Mouse (Mus musculus): ENCODE data around the gene Bcas1. TPM values are rescaled to one million over a fixed set of nuclear protein-coding genes. Genes with fewer than 3 reads are reported as not detected.

The Bcas1 gene
- polyA plus RNA-seq, 1 experiment: 0.02 TPM

DNA sequence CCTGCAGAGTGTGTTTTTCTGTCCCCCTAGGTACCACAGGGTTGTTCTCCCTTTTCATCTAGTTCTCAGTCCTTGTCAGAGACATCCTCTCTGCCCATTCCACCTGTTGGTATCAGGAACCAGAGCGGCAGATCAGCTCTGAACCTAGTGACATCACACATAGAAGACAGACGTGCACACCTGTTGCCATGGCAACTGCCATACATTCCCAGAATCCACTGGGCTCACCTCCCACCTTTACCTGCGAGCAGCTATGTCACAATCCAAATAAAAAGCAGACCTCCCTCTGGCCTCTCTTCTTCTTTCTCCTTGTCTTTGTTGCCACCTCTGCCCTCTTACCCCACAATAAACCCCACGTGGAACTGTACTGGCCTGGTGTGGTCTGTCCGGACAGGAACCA lies 42.9 kb upstream of the Bcas1 start:
- Histone ChIP-seq H3ac (ENCODE audit: control insufficient read depth, insufficient read length) (no peak overlapping the region), H3K36me3 (ENCODE audit: control insufficient read depth, insufficient read depth) (no peaks in the 10 kb centered on the region), H3K4me2 (ENCODE audit: low read depth) (peak overlapping the region; percentile 51), H3K79me2 (ENCODE audit: control insufficient read depth, insufficient read depth) (no peaks in the 10 kb centered on the region), H3K27me3 (ENCODE audit: control insufficient read depth, insufficient read depth, insufficient read length) (no peaks in the 10 kb centered on the region), H3K4me3 (no peak overlapping the region)
- TF ChIP-seq REST (IDR thresholded peaks at IDR 0.05; ENCODE audit: insufficient read depth, insufficient read length) (no peak), MYOD1 (IDR thresholded peaks at IDR 0.05; ENCODE audit: control insufficient read depth in 1 of 3, insufficient read length in 2 of 3, low read depth in 2 of 3) (no peak), CEBPB (IDR thresholded peaks at IDR 0.05; ENCODE audit: insufficient read depth, poor library complexity, severe bottlenecking) (no peak), POLR2AphosphoS2 (IDR thresholded peaks at IDR 0.05; ENCODE audit: insufficient read length, low read depth) (no peak), SRF (IDR thresholded peaks at IDR 0.05; ENCODE audit: control insufficient read depth, insufficient read length, low read depth) (no peak), E2F4 (IDR thresholded peaks at IDR 0.05; ENCODE audit: insufficient read depth) (no peak), MAX (IDR thresholded peaks at IDR 0.05; ENCODE audit: low read depth) (no peak), USF1 (IDR thresholded peaks at IDR 0.05; ENCODE audit: low read depth) (no peak), POLR2A (IDR thresholded peaks at IDR 0.05; ENCODE audit: insufficient read length, low read depth) (no peak), TCF3 (IDR thresholded peaks at IDR 0.05; ENCODE audit: insufficient read length, low read depth) (no peak)

DNA sequence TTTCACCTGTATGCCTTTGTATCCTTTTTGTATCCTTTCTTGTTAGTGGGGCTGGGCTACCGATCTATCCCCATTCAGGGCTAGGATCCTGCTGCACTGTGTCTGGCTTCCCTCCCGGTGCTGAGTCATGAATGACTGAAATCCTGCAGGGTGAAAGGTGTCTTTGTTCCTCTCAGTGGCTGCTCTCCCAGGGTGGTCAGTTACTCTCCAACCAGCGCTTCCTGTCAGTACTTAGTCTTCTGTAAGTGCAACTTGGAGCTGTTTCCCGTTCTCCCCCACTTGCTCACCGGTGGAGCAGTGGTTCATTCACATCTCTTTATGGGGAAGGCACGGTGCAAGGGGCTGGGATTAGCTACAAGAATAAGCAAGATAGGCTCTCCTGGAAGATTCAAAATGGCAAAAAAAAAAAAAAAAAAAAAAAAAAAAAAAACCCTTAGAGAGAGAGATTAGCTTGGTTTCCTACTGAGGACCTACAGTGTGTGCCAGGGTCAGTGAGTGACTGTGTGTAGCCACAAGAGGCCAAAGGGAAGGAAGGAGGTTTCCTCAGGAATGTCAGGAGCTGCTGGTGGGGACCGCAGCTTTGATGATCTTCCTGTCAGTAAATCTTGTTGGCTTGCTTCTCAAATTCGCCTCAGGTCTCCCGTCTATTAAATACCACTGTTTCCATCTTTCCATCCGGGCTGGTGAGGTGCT lies 42.1 kb upstream of the Bcas1 start:
- Histone ChIP-seq H3K27me3 (ENCODE audit: control insufficient read depth, insufficient read depth, insufficient read length) (no peaks in the 10 kb centered on the region), H3K79me2 (ENCODE audit: control insufficient read depth, insufficient read depth) (no peaks in the 10 kb centered on the region), H3ac (ENCODE audit: control insufficient read depth, insufficient read length) (no peak overlapping the region), H3K36me3 (ENCODE audit: control insufficient read depth, insufficient read depth) (no peaks in the 10 kb centered on the region), H3K4me3 (no peak overlapping the region), H3K4me2 (ENCODE audit: low read depth) (peak overlapping the region; percentile 51)
- TF ChIP-seq REST (IDR thresholded peaks at IDR 0.05; ENCODE audit: insufficient read depth, insufficient read length) (no peak), MYOD1 (IDR thresholded peaks at IDR 0.05; ENCODE audit: control insufficient read depth in 1 of 3, insufficient read length in 2 of 3, low read depth in 2 of 3) (no peak)

DNA sequence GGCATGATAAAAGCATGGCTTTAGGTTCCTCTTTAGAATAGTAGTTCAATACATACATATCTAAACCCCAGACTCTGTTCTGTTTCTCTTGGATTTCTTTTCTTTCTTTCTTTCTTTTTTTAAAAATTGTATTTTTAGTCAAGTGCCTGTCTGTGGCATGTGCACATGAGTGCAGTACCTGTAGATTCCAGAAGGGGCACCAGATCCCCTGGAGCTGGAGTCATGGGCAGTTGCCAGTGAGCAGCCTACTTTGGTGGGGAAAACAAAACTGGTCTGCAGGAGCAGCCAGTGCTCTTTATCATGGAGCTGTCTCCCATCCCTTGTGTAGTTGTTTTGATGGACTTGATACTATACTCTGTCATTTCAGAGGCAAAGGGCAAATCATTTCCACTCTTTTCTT lies 40.4 kb upstream of the Bcas1 start:
- peaks cover 4% of the 10 kb centered on the region for H3K27me3 ChIP-seq (ENCODE audit: control insufficient read depth, insufficient read depth, insufficient read length)
- no peak for TF ChIP-seq TCF12 (IDR thresholded peaks at IDR 0.05; ENCODE audit: insufficient read depth, poor library complexity, severe bottlenecking)
- no peak for TF ChIP-seq MYOD1 (IDR thresholded peaks at IDR 0.05; ENCODE audit: control insufficient read depth in 1 of 3, insufficient read length in 2 of 3, low read depth in 2 of 3)
- TF ChIP-seq CEBPB (IDR thresholded peaks at IDR 0.05; ENCODE audit: insufficient read depth, poor library complexity, severe bottlenecking): no peak
- no peak for TF ChIP-seq POLR2AphosphoS2 (IDR thresholded peaks at IDR 0.05; ENCODE audit: insufficient read length, low read depth)
- no peak for TF ChIP-seq REST (IDR thresholded peaks at IDR 0.05; ENCODE audit: insufficient read depth, insufficient read length)
- no peak for TF ChIP-seq TCF3 (IDR thresholded peaks at IDR 0.05; ENCODE audit: insufficient read length, low read depth)
- TF ChIP-seq E2F4 (IDR thresholded peaks at IDR 0.05; ENCODE audit: insufficient read depth): no peak
- TF ChIP-seq POLR2A (IDR thresholded peaks at IDR 0.05; ENCODE audit: insufficient read length, low read depth): no peak
- TF ChIP-seq SRF (IDR thresholded peaks at IDR 0.05; ENCODE audit: control insufficient read depth, insufficient read length, low read depth): no peak
- no peak for TF ChIP-seq USF1 (IDR thresholded peaks at IDR 0.05; ENCODE audit: low read depth)
- TF ChIP-seq MAX (IDR thresholded peaks at IDR 0.05; ENCODE audit: low read depth): no peak
- TF ChIP-seq MYOG (IDR thresholded peaks at IDR 0.05; ENCODE audit: control insufficient read depth in 1 of 3, insufficient read depth in 1 of 3, insufficient read length in 2 of 3, low read depth in 2 of 3): no peak

DNA sequence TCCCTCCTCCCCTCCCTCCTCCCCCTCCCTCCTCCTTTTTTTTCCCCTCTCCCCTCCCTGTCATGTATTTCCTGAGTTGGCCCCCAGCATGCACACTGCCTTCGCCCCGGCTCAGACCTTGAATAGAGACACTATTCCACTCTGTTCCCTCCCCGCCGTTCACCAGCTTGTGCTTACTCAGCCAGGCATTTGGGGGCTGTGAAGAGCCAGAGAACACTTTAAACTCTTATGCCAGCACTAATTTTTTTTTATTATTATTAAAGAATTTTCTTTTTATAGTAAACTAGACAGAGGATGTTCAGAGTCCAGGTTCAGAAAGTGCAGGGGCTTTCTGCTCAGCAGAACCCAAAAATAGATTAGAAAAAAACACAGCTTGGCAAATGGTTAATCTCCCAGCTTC lies 37.2 kb upstream of the Bcas1 start:
- TF ChIP-seq TCF3 (IDR thresholded peaks at IDR 0.05; ENCODE audit: insufficient read length, low read depth) (no peak), MYOG (IDR thresholded peaks at IDR 0.05; ENCODE audit: control insufficient read depth in 1 of 3, insufficient read depth in 1 of 3, insufficient read length in 2 of 3, low read depth in 2 of 3) (no peak), POLR2A (IDR thresholded peaks at IDR 0.05; ENCODE audit: insufficient read length, low read depth) (no peak), USF1 (IDR thresholded peaks at IDR 0.05; ENCODE audit: low read depth) (no peak), E2F4 (IDR thresholded peaks at IDR 0.05; ENCODE audit: insufficient read depth) (no peak)
- no peak overlapping the region for H3K4me2 ChIP-seq (ENCODE audit: low read depth)
- H3K79me2 ChIP-seq (ENCODE audit: control insufficient read depth, insufficient read depth): no peaks in the 10 kb centered on the region
- peaks cover 6% of the 10 kb centered on the region for H3K27me3 ChIP-seq (ENCODE audit: control insufficient read depth, insufficient read depth, insufficient read length)
- no peaks in the 10 kb centered on the region for H3K36me3 ChIP-seq (ENCODE audit: control insufficient read depth, insufficient read depth)
- no peak overlapping the region for H3ac ChIP-seq (ENCODE audit: control insufficient read depth, insufficient read length)
- no peak overlapping the region for H3K4me3 ChIP-seq

More for the DNA sequence above, 40.4 kb upstream of the Bcas1 start:
- no peak overlapping the region for H3K4me2 ChIP-seq (ENCODE audit: low read depth)
- no peak overlapping the region for H3ac ChIP-seq (ENCODE audit: control insufficient read depth, insufficient read length)
- H3K4me3 ChIP-seq: no peak overlapping the region
- H3K79me2 ChIP-seq (ENCODE audit: control insufficient read depth, insufficient read depth): no peaks in the 10 kb centered on the region
- no peaks in the 10 kb centered on the region for H3K36me3 ChIP-seq (ENCODE audit: control insufficient read depth, insufficient read depth)

DNA sequence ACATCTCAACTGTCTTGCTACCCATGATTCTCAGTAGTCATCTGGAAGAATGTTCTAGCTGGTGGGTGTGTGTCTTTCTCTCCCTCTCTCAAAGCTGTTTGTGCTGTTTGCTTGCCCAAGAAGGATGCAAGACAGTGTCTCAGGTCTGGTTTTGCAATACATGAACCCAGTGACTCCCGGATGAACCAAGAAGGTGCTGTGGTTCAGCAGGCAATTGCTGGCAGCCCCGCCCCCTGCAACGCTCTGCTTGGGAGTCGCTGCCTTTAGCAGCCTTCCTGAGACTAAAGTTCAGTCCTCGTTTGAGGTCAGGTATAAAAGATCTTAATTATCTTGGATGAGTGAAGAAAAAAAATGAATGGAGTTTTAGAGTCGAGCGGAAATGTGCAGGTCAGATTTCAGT lies 34.0 kb upstream of the Bcas1 start:
- Histone ChIP-seq H3ac (ENCODE audit: control insufficient read depth, insufficient read length) (no peak overlapping the region), H3K4me3 (no peak overlapping the region), H3K36me3 (ENCODE audit: control insufficient read depth, insufficient read depth) (no peaks in the 10 kb centered on the region), H3K79me2 (ENCODE audit: control insufficient read depth, insufficient read depth) (no peaks in the 10 kb centered on the region), H3K27me3 (ENCODE audit: control insufficient read depth, insufficient read depth, insufficient read length) (peaks cover 20% of the 10 kb centered on the region), H3K4me2 (ENCODE audit: low read depth) (no peak overlapping the region)
- TF ChIP-seq POLR2A (IDR thresholded peaks at IDR 0.05; ENCODE audit: insufficient read length, low read depth): no peak
- TF ChIP-seq MYOD1 (IDR thresholded peaks at IDR 0.05; ENCODE audit: control insufficient read depth in 1 of 3, insufficient read length in 2 of 3, low read depth in 2 of 3): no peak
- no peak for TF ChIP-seq TCF12 (IDR thresholded peaks at IDR 0.05; ENCODE audit: insufficient read depth, poor library complexity, severe bottlenecking)
- no peak for TF ChIP-seq E2F4 (IDR thresholded peaks at IDR 0.05; ENCODE audit: insufficient read depth)
- no peak for TF ChIP-seq MAX (IDR thresholded peaks at IDR 0.05; ENCODE audit: low read depth)
- TF ChIP-seq MYOG (IDR thresholded peaks at IDR 0.05; ENCODE audit: control insufficient read depth in 1 of 3, insufficient read depth in 1 of 3, insufficient read length in 2 of 3, low read depth in 2 of 3): no peak
- TF ChIP-seq CEBPB (IDR thresholded peaks at IDR 0.05; ENCODE audit: insufficient read depth, poor library complexity, severe bottlenecking): no peak
- no peak for TF ChIP-seq SRF (IDR thresholded peaks at IDR 0.05; ENCODE audit: control insufficient read depth, insufficient read length, low read depth)
- TF ChIP-seq POLR2AphosphoS2 (IDR thresholded peaks at IDR 0.05; ENCODE audit: insufficient read length, low read depth): no peak
- no peak for TF ChIP-seq TCF3 (IDR thresholded peaks at IDR 0.05; ENCODE audit: insufficient read length, low read depth)
- no peak for TF ChIP-seq USF1 (IDR thresholded peaks at IDR 0.05; ENCODE audit: low read depth)
- no peak for TF ChIP-seq REST (IDR thresholded peaks at IDR 0.05; ENCODE audit: insufficient read depth, insufficient read length)

Measured in myocyte (in vitro differentiated cells).